Mouse (Mus musculus) testis, adult 2 months (tissue): ENCODE results near the gene Sdhaf2. TPM values are rescaled to one million over a fixed set of nuclear protein-coding genes. Genes with fewer than 3 reads are reported as not detected.

ENCODE experiments used
- H3K27ac ChIP-seq: fragments of 200-500 bp; 2 replicates; pipeline ENCODE4 v1.5.1; 2012; ENCODE audit warnings: low read depth, low read length; ENCODE audit not compliant: control insufficient read depth, insufficient read depth
- H3K27me3 ChIP-seq: fragments of 200-500 bp; 2 replicates; pipeline ENCODE4 v1.6.1; 2012; ENCODE audit warnings: mild to moderate bottlenecking, low read length, moderate library complexity; ENCODE audit not compliant: control insufficient read depth, insufficient read depth
- H3K36me3 ChIP-seq: fragments of 200-500 bp; 2 replicates; pipeline ENCODE4 v1.6.1; 2012; ENCODE audit warnings: mild to moderate bottlenecking, low read length; ENCODE audit not compliant: control insufficient read depth, insufficient read depth
- H3K4me1 ChIP-seq: fragments of 200-500 bp; 2 replicates; pipeline ENCODE4 v1.6.1; 2012; ENCODE audit warnings: low read length; ENCODE audit not compliant: control insufficient read depth, insufficient read depth
- H3K4me3 ChIP-seq: fragments of 200-500 bp; 2 replicates; pipeline ENCODE4 v1.5.1; 2012; ENCODE audit warnings: low read depth, mild to moderate bottlenecking, low read length, moderate library complexity, mixed read lengths; ENCODE audit not compliant: control insufficient read depth
- CTCF ChIP-seq: fragments of 200-500 bp; IDR thresholded peaks from 2 replicates; pipeline ENCODE4 v1.5.1; 2012; ENCODE audit warnings: low read depth, mild to moderate bottlenecking, inconsistent platforms, low read length, moderate library complexity; ENCODE audit not compliant: control insufficient read depth, insufficient read depth, insufficient replicate concordance
- POLR2A ChIP-seq: fragments of 200-500 bp; IDR thresholded peaks from 2 replicates; pipeline ENCODE4 v1.6.1; 2012; ENCODE audit warnings: low read depth, mild to moderate bottlenecking, inconsistent platforms, low read length, moderate library complexity; ENCODE audit not compliant: control insufficient read depth
- polyA plus RNA-seq: library from polyadenylated mRNA; depleted of rRNA; stranded (reverse); fragments of >200 nt; gene quantifications from 2 replicates; pipeline ENCODE4 v1.2.3, GENCODE M21; 2012

Gene Sdhaf2
- polyA plus RNA-seq, 1 experiment = 16.6 TPM

DNA sequence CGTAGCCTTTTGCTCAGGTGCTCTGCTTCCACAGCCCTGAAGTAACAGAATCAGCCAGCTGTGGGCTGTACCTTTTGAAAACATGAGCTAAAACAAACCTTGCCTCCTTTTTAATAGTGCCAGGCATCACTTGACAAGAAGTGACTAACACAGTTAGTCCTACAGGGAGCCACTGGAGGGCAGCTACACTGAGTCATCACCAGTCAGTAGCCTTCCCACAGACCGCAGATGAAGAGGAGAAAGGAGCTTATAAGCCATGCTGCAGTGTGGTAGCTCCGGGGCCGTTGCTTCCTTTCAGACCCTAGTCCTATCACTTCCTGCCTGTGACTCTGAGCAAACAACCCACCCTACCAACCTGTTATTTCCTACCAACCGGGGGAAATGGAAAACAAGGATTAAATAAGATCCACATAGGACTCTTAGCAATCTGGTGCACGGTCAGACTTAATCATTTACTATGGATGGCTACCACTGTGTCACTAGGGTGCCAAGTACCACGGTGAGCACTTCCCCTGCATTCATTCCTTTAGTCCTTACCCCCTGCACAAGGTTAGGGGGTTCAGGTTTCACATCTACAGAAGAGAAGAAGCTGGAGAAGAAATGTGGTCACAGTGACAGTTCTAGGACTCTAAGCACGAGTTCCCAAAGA, 28.3 kb downstream of the Sdhaf2 start:
- H3K27me3 ChIP-seq = no peaks in the 10 kb centered on the region

DNA sequence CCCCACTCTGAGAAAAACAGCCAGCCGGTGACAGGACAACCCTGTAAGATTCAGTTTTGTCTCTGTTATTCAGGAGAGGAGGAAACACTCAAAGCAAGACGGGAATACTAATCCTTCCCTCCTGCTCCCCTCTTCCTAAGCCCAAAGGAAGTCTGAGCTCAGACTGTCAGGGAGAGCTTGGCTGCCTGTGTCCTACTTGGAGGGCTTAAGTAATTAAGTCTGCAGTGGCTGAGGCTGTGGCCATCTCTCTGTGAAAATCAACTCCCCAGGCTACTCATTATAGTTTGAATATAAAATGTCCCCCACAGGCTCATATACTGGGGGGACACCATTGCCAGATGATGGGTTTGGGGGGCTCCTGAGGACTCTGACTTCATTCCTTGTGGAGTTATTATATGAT, 29.0 kb downstream of the Sdhaf2 start:
- no peaks in the 10 kb centered on the region for H3K27me3 ChIP-seq
- TF ChIP-seq POLR2A (no peak), CTCF (no peak)
- H3K4me1 ChIP-seq = no peaks in the 10 kb centered on the region
- no peak overlapping the region for H3K4me3 ChIP-seq
- no peak overlapping the region for H3K27ac ChIP-seq
- H3K36me3 ChIP-seq = no peaks in the 10 kb centered on the region

More for the DNA sequence above, 28.3 kb downstream of the Sdhaf2 start:
- Histone ChIP-seq H3K4me1 (no peaks in the 10 kb centered on the region), H3K27ac (no peak overlapping the region), H3K36me3 (no peaks in the 10 kb centered on the region), H3K4me3 (no peak overlapping the region)
- TF ChIP-seq CTCF (no peak), POLR2A (no peak)

DNA sequence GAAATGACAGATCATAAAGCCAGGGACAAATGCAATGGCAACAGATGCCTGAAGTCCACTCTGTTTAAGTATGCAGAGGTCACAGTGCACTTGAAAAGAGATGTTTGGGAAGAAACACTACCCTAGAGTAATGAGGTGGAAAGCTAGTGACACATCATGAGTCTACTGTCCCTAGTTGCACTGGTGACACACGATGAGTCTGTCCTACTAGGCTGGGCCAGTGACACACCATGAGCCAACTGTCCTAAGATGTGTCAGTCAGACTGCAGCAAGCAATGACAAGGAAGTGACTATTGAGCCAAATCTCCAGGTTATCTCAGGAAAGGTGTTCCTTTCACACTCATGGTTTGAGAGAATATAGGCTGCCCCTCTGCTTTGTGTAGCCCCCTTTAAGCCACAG, 30.3 kb downstream of the Sdhaf2 start:
- Histone ChIP-seq H3K27me3 (no peaks in the 10 kb centered on the region), H3K4me1 (no peaks in the 10 kb centered on the region), H3K27ac (no peak overlapping the region), H3K4me3 (no peak overlapping the region), H3K36me3 (no peaks in the 10 kb centered on the region)
- TF ChIP-seq POLR2A = no peak
- TF ChIP-seq CTCF = no peak

DNA sequence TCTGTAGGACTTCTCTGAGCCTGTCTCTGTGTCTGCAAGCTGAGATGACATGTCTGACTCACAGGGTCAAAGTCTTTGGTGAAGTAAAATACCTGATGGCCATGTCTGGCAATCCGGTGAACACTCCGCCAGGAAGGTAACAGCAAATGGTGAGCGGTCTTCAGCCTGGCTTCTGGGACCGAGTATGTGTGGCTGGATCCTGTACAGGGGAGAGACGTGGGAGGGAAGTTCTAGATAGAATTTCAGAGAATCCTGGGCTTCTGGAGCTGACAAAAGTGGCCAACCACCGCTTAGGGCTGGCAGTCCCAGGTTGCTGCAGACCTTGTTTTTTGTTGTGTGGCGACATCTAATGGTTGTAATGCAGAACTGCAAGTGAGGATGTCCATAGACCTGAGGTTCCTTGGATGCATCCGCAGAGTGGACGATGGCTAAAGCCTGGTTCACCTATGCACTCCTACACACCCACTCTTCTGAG, 39.6 kb downstream of the Sdhaf2 start:
- H3K4me1 ChIP-seq = peaks cover 8% of the 10 kb centered on the region
- no peak overlapping the region for H3K27ac ChIP-seq
- TF ChIP-seq CTCF = peak; percentile 77
- no peak for TF ChIP-seq POLR2A
- H3K27me3 ChIP-seq = no peaks in the 10 kb centered on the region
- H3K4me3 ChIP-seq = no peak overlapping the region
- H3K36me3 ChIP-seq = no peaks in the 10 kb centered on the region

DNA sequence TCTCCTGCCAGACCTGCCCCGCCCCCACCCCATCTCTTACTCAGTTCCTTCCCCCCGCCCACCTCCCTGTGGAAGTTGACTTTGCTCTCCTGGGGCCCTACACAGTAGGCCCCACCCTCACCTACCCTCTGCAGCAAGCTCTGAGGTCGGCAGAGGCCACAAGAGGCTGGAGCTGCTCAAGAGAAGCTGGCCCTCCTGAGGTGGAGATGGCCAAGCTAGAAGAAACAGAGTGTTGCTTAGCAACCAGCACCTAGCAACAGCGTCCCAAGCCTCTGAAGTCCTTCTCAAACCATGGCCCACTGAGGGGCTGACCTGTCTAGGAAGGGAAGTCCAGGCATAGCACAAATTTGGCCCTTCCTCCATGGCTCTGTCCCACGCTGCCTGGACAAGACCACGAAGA, 43.2 kb downstream of the Sdhaf2 start, which contains the start of gene Ppp1r32:
Ppp1r32 (minus strand) TSS at position 226 of the 400 bp plus-strand sequence.
- H3K4me1 ChIP-seq = peaks cover 8% of the 10 kb centered on the region
- peak within 1 kb of the TSS; percentile 77 for H3K4me3 ChIP-seq
- no peaks in the 10 kb centered on the region for H3K27me3 ChIP-seq
- no peaks in the 10 kb centered on the region; the same call in 1 of the 2 replicates for H3K36me3 ChIP-seq
- TF ChIP-seq POLR2A (peak; percentile 92; the same call in 1 of the 2 replicates), CTCF (no peak)
- H3K27ac ChIP-seq = 0 out of 2 replicates have a peak within 1 kb of the TSS, but pooled peaks have one; percentile 10

- Histone ChIP-seq H3K4me1 (peaks cover 8% of the 10 kb centered on the region), H3K27ac (no peak overlapping the region), H3K27me3 (no peaks in the 10 kb centered on the region), H3K36me3 (no peaks in the 10 kb centered on the region; the same call in 1 of the 2 replicates), H3K4me3 (no peak overlapping the region)
- TF ChIP-seq POLR2A (no peak), CTCF (no peak)
Measured at GRCm38 (mm10) chr19:10479541-10479940, 46.4 kb downstream of the Sdhaf2 start.

DNA sequence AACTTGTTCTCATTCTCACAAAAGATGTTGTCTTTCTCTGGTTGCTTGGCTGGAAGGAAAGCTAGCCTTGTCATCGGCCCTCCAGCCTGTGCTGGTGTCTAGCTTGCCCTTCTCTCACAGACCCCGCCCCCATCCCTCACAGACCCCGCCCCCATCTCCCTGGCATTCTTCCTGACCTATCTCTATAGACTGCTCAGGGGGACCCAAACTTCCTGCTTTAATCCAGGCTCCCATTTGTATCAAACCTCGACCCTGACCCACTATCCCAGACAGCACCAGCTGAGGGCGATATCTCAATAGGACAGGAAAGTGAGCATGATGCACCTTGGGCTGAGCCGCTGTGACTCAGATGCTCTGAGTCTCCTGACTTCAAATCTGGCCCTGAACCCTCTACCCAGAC, 52.2 kb downstream of the Sdhaf2 start:
- Histone ChIP-seq H3K27ac (no peak overlapping the region), H3K4me1 (no peaks in the 10 kb centered on the region; the same call in 1 of the 2 replicates), H3K4me3 (no peak overlapping the region), H3K36me3 (no peaks in the 10 kb centered on the region; the same call in 1 of the 2 replicates), H3K27me3 (no peaks in the 10 kb centered on the region)
- TF ChIP-seq POLR2A (no peak), CTCF (no peak)
